8 mouse cellular contexts compared by ENCODE assay signal in the genomic region with DNA sequence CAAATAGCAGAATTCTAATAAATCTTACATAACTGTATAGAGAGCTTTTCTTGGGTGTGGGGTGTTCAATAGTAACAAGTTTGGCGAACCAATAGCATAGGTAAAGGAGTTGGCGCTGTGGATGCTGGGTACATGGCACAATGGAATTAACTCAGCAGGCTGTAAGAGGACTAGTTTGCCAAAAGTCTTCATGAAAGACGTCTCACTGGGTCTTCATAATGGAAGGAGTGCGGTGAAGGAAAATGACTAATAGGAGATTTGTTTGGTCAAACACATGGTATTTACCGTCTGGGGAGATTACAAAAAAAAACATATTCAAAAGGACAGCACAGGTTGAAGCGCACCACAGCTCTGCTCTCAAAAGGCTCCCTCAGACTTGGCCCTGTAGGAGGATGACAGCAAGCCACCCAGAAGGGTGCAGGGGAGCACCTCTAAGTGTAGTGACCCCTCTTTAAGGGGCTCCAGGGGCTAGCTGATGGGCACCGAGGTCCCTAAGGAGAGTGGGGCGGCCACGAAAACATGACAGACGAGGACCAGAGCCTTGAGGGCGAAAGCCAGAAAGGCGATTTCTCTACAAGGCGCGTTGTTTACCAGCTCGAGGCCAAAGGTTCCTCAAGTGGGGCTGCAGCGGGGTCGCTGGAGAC. TPM values are rescaled to one million over a fixed set of nuclear protein-coding genes. Genes with fewer than 3 reads are reported as not detected.
DNase-seq lines count a peak whose midpoint lies in the region; ATAC-seq and TF ChIP-seq lines count a peak whose summit lies in the region.

No protein-coding gene starts in this region.

- no peak for DNase-seq in heart, postnatal 36 days
- DNase-seq in CH12.LX (ENCODE audit: extremely low read depth), result no peak
- no peak for DNase-seq in embryonic facial prominence, embryonic 14.5 days (ENCODE audit: low spot score)
- DNase-seq in limb, embryonic 10.5 days (ENCODE audit: low spot score), result no peak
- no peak for DNase-seq in urinary bladder, adult 2 months (ENCODE audit: low spot score)
- DNase-seq in embryo, embryonic 10.5 days (ENCODE audit: low spot score), result no peak

- peak overlapping the region; percentile 97 for H3K9ac ChIP-seq in heart, embryonic 12.5 days
- peak overlapping the region; percentile 79 for H3K9ac ChIP-seq in CH12.LX (ENCODE audit: insufficient read depth, low read depth)
- H3K9ac ChIP-seq in embryonic facial prominence, embryonic 14.5 days (ENCODE audit: low read depth, low read length), result peak overlapping the region; percentile 99
- peak overlapping the region; percentile 75 for H3K9ac ChIP-seq in neural tube, embryonic 15.5 days (replicated peaks)

- peaks cover 35% of the 10 kb centered on the region for H3K79me2 ChIP-seq in CH12.LX (replicated peaks; ENCODE audit: control insufficient read depth, extremely low read depth, insufficient read depth, poor library complexity, severe bottlenecking)

- no peaks in the 10 kb centered on the region for H3K27me3 ChIP-seq in heart, embryonic 12.5 days (replicated peaks)
- H3K27me3 ChIP-seq in CH12.LX (replicated peaks), result no peaks in the 10 kb centered on the region
- H3K27me3 ChIP-seq in embryonic facial prominence, embryonic 14.5 days (replicated peaks; ENCODE audit: control insufficient read depth, insufficient read depth, low read length), result no peaks in the 10 kb centered on the region
- H3K27me3 ChIP-seq in limb, embryonic 10.5 days (ENCODE audit: low read depth, poor library complexity, severe bottlenecking), result no peaks in the 10 kb centered on the region
- no peaks in the 10 kb centered on the region for H3K27me3 ChIP-seq in neural tube, embryonic 15.5 days (replicated peaks)

- peak overlapping the region; percentile 81 for H3K4me3 ChIP-seq in heart, embryonic 12.5 days
- peak overlapping the region; percentile 23 to 87 (median 77) for H3K4me3 ChIP-seq in CH12.LX (replicated peaks in 1 of 3; ENCODE audit: low read depth in 2 of 3, low read length in 2 of 3, poor library complexity in 1 of 3)
- H3K4me3 ChIP-seq in embryonic facial prominence, embryonic 14.5 days (ENCODE audit: low read depth, low read length), result peak overlapping the region; percentile 98
- H3K4me3 ChIP-seq in limb, embryonic 10.5 days, result peak overlapping the region; percentile 99
- peak overlapping the region; percentile 65 for H3K4me3 ChIP-seq in neural tube, embryonic 15.5 days (replicated peaks)

- ATAC-seq in heart, embryonic 12.5 days (ENCODE audit: insufficient number of reproducible peaks, low FRiP score), result peak; percentile 4
- ATAC-seq in embryonic facial prominence, embryonic 14.5 days (ENCODE audit: low read depth), result peak; percentile 12; the same call in 1 of the 2 replicates
- ATAC-seq in neural tube, embryonic 15.5 days (ENCODE audit: low FRiP score), result peak; percentile 68

- intact Hi-C loops in heart, postnatal 36 days (cut with DNase I), result no loop called here

- in situ Hi-C loops in CH12.LX (cut with MboI; ENCODE audit: low pct_ligation_motif_present, low pct_unique_long_range_greater_than_20kb, low sequenced_read_pairs), result no loop called here

- no peak for TF ChIP-seq POLR2A in CH12.LX (IDR thresholded peaks at IDR 0.05; ENCODE audit: low read depth, low read length)

- 19% methylated on average over 17 of the region's 17 CpGs for WGBS in heart, embryonic 12.5 days
- 14% methylated on average over 17 of the region's 17 CpGs for WGBS in embryonic facial prominence, embryonic 14.5 days
- WGBS in limb, embryonic 10.5 days, result 19% methylated on average over 17 of the region's 17 CpGs
- WGBS in neural tube, embryonic 15.5 days, result 18% methylated on average over 17 of the region's 17 CpGs

- peak overlapping the region; percentile 81 for H3K4me2 ChIP-seq in heart, embryonic 12.5 days
- peak overlapping the region; percentile 46 for H3K4me2 ChIP-seq in CH12.LX (ENCODE audit: insufficient read depth, low read depth, poor library complexity, severe bottlenecking)
- H3K4me2 ChIP-seq in embryonic facial prominence, embryonic 14.5 days (ENCODE audit: low read depth, low read length), result peak overlapping the region; percentile 81
- peak overlapping the region; percentile 83 for H3K4me2 ChIP-seq in neural tube, embryonic 15.5 days

- H3K9me3 ChIP-seq in heart, embryonic 12.5 days (replicated peaks), result no peaks in the 10 kb centered on the region
- no peaks in the 10 kb centered on the region for H3K9me3 ChIP-seq in CH12.LX (replicated peaks; ENCODE audit: low read length)
- no peaks in the 10 kb centered on the region for H3K9me3 ChIP-seq in embryonic facial prominence, embryonic 14.5 days (ENCODE audit: control insufficient read depth, low read length)
- no peaks in the 10 kb centered on the region for H3K9me3 ChIP-seq in limb, embryonic 10.5 days (replicated peaks)
- no peaks in the 10 kb centered on the region for H3K9me3 ChIP-seq in neural tube, embryonic 15.5 days (replicated peaks)

- dilution Hi-C loops in CH12.LX (cut with MboI; ENCODE audit: extremely low pct_ligation_motif_present, extremely low pct_unique_long_range_greater_than_20kb, low sequenced_read_pairs), result no loop called here

- TF ChIP-seq RAD21 in CH12.LX (IDR thresholded peaks at IDR 0.05; ENCODE audit: low read depth, low read length), result no peak

- H3K27ac ChIP-seq in heart, embryonic 12.5 days (ENCODE audit: poor library complexity, severe bottlenecking), result peak overlapping the region; percentile 99
- no peak overlapping the region; the same call in 1 of the 2 replicates for H3K27ac ChIP-seq in CH12.LX (ENCODE audit: insufficient read depth, low read depth)
- H3K27ac ChIP-seq in embryonic facial prominence, embryonic 14.5 days (replicated peaks; ENCODE audit: low read depth, low read length), result peak overlapping the region; percentile 98
- H3K27ac ChIP-seq in limb, embryonic 10.5 days, result peak overlapping the region; percentile 99
- peak overlapping the region; percentile 98 for H3K27ac ChIP-seq in neural tube, embryonic 15.5 days (replicated peaks)

- no peak for TF ChIP-seq CTCF in CH12.LX (conservative IDR thresholded peaks at IDR 0.05 in 1 of 2, IDR thresholded peaks at IDR 0.05 in 1 of 2; ENCODE audit: low read depth in 2 of 2, low read length in 2 of 2)

- H3K4me1 ChIP-seq in heart, embryonic 12.5 days (replicated peaks), result peaks cover 26% of the 10 kb centered on the region
- H3K4me1 ChIP-seq in CH12.LX (ENCODE audit: control insufficient read depth in 1 of 2, insufficient read depth in 2 of 2), result peaks cover 0 to 16% of the 10 kb centered on the region in 2 experiments; a peak in 2 of 4 replicates
- peaks cover 24% of the 10 kb centered on the region for H3K4me1 ChIP-seq in embryonic facial prominence, embryonic 14.5 days (ENCODE audit: control insufficient read depth, insufficient read depth, low read length)
- peaks cover 35% of the 10 kb centered on the region for H3K4me1 ChIP-seq in limb, embryonic 10.5 days
- peaks cover 36% of the 10 kb centered on the region for H3K4me1 ChIP-seq in neural tube, embryonic 15.5 days

- TF ChIP-seq EP300 in CH12.LX (IDR thresholded peaks at IDR 0.05; ENCODE audit: low read length), result no peak

- H3K36me3 ChIP-seq in heart, embryonic 12.5 days, result no peaks in the 10 kb centered on the region
- peaks cover 0 to 5% of the 10 kb centered on the region in 2 experiments for H3K36me3 ChIP-seq in CH12.LX (replicated peaks in 1 of 2; ENCODE audit: control insufficient read depth in 1 of 2, insufficient read depth in 1 of 2, low read length in 1 of 2)
- no peaks in the 10 kb centered on the region for H3K36me3 ChIP-seq in embryonic facial prominence, embryonic 14.5 days (ENCODE audit: control insufficient read depth, insufficient read depth, low read length)
- peaks cover under 1% of the 10 kb centered on the region; the same call in 1 of the 2 replicates for H3K36me3 ChIP-seq in limb, embryonic 10.5 days
- no peaks in the 10 kb centered on the region for H3K36me3 ChIP-seq in neural tube, embryonic 15.5 days

TF ChIP-seq in CH12.LX, 34 proteins besides CTCF, POLR2A, EP300 and RAD21:
- TF ChIP-seq TBP (conservative IDR thresholded peaks at IDR 0.05; ENCODE audit: low read depth, low read length) (no peak), MXI1 (IDR thresholded peaks at IDR 0.05; ENCODE audit: low read depth, low read length) (peak; percentile 13; the same call in 1 of the 2 replicates), JUN (IDR thresholded peaks at IDR 0.05; ENCODE audit: insufficient read depth, low read depth, low read length) (no peak), NELFE (IDR thresholded peaks at IDR 0.05; ENCODE audit: low read depth, low read length) (no peak)

RNA-seq across cellular contexts. Expression of gene Usp47, which starts 0.7 kb away (rescaled TPM):
- polyA plus RNA-seq in heart, embryonic 12.5 days (2016; fragmentation: Nextera tagmentation; extraction: Ambion mirVana), result 92.6 and 93.3 TPM in 2 replicates
- total RNA-seq in heart, postnatal 36 days (2021), result 10 to 100 TPM; 80.2 to 81.2 TPM
- total RNA-seq in CH12.LX (2012; rRNA removed) (35.0 and 38.9 TPM in 2 replicates), CH12.LX (2014; rRNA removed) (35.8 and 42.5 TPM in 2 replicates)
- 36.6 and 36.8 TPM in 2 replicates for polyA plus RNA-seq in CH12.LX (2012; ENCODE audit: insufficient read length, low read depth)
- 86.7 and 88.4 TPM in 2 replicates for polyA plus RNA-seq in embryonic facial prominence, embryonic 14.5 days (2014; fragmentation: Nextera tagmentation; extraction: Ambion mirVana)
- polyA plus RNA-seq in limb, embryonic 10.5 days (2016; fragmentation: Nextera tagmentation; extraction: Ambion mirVana), result 73.3 and 93.4 TPM in 2 replicates
- polyA plus RNA-seq in neural tube, embryonic 15.5 days (2015; fragmentation: Nextera tagmentation; extraction: Ambion mirVana), result 58.1 and 60.0 TPM in 2 replicates
- polyA plus RNA-seq in urinary bladder, adult 2 months (2012; rRNA removed), result 37.2 and 45.3 TPM in 2 replicates

Comparison
In these comparisons a context has a peak if more than half of its experiments do, and no peak if none do; other contexts are left out.
1. ATAC-seq: peak in every context shown above with its lines; median percentile 68 in neural tube, embryonic 15.5 days; 12 in embryonic facial prominence, embryonic 14.5 days; 4 in heart, embryonic 12.5 days.